Mouse (Mus musculus) liver, embryonic 14.5 days (tissue): Measurements from ENCODE around the gene Igf2bp1.

ENCODE experiments used
- CTCF ChIP-seq: IDR thresholded peaks from 2 replicates; pipeline ENCODE4 v1.5.1; 2016; ENCODE audit warnings: antibody characterized with exemption, low read depth, control low read depth
- EP300 ChIP-seq: IDR thresholded peaks from 2 replicates; pipeline ENCODE4 v1.6.1; 2016; ENCODE audit warnings: antibody characterized with exemption, low read depth

- TF ChIP-seq EP300 (no peak), CTCF (no peak)
These were observed 59.8 kb downstream of the Igf2bp1 start for GRCm38 (mm10) chr11:95945838-95946472.
